Mouse (Mus musculus): ENCODE data around the gene Mosmo. TPM values are rescaled to one million over a fixed set of nuclear protein-coding genes. Genes with fewer than 3 reads are reported as not detected.

The Mosmo gene
- polyA plus RNA-seq (2016; fragmentation: Nextera tagmentation; extraction: Ambion mirVana) = 13.5 and 13.9 TPM in 2 replicates

DNA sequence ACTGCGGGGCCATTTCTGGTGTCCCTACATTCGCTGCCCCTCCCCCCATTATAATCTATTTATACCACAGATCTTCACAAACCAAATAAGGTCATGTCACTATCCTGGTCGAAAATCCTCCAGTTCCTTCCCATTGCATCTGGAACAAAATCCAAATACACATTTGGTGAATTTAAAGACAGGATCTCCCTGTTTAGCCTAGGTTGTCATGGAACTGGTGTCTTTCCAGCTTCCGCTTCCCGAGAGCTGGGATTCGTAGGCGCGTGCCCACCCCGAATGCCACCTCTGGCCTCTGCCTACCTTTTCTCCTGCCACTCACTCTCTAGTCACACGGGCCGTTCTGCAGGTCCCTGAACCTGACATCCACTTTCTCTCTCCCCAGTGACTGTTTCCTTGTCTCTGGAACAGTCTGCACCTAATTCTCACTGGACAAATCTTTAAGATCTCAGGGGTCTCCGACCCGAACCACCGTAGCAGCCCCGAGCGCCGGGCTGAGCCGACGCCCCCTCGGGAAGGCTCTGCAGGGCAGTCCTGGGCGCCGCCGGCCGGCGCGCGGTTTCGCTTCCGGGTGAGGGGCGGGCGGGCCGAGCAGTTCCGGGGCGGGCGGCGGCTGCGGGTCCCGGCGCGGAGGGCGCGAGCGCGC is at the start of gene Mosmo:
Mosmo (plus strand) TSS at position 618 of the 643 bp plus-strand sequence.
- 4% methylated on average over 44 of the region's 44 CpGs for WGBS
- H3K4me3 ChIP-seq = peak within 1 kb of the TSS; percentile 94
- H3K4me1 ChIP-seq = peaks cover 26% of the 10 kb centered on the region

DNA sequence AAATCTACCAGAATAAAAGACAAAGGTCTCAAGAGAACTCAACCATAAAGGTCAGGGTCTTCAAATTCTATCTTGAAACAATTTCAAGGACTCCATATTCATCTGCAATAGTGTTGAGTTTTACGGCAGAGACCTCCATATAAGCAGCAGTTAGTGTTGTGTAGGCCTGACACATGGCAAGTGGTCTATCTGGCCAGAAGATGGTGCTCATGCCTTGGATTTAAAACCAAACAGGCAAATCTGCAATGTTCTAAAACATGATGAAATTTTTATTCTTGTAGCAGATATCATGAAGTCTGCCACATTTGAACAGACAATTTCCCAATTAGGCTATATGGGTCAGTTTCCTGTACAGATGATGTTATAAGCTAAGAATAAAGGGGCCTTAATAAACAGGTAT is 44.9 kb upstream of the Mosmo start:
- Histone ChIP-seq H3K4me3 (no peak overlapping the region), H3K27me3 (ENCODE audit: low read depth, poor library complexity, severe bottlenecking) (no peaks in the 10 kb centered on the region), H3K36me3 (peaks cover 2% of the 10 kb centered on the region), H3K4me1 (peaks cover 14% of the 10 kb centered on the region), H3K9me3 (replicated peaks) (no peaks in the 10 kb centered on the region), H3K27ac (no peak overlapping the region)
- DNase-seq (ENCODE audit: low spot score) = no peak
- WGBS = 88% methylated on average over 1 of the region's 1 CpGs

More for the DNA sequence above, at the start of gene Mosmo:
- Histone ChIP-seq H3K9me3 (replicated peaks) (no peaks in the 10 kb centered on the region), H3K27me3 (ENCODE audit: low read depth, poor library complexity, severe bottlenecking) (no peaks in the 10 kb centered on the region), H3K27ac (peak within 1 kb of the TSS; percentile 96), H3K36me3 (0 out of 2 replicates have a peak, but pooled peaks cover under 1% of the 10 kb centered on the region)
- DNase-seq (ENCODE audit: low spot score) = peak; percentile 89

DNA sequence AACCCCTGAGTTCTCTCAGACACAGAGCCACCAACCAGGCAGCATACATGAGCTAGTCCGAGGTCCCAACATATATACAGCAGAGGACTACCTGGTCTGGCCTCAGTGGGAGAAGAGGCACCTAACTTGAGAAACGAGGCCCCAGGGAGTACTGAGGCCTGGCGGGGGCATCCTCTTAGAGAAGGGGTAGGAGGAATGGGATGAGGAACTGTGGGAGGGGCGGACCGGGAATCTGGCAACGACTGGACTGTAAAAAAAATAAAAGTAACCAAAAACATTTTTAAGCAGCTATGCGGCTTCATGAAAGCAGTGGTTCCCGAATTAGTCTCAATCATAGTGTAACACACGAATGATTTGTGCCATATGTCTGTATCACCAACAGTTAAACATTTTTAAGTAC is 43.1 kb upstream of the Mosmo start:
- Histone ChIP-seq H3K9me3 (replicated peaks) (no peaks in the 10 kb centered on the region), H3K27ac (peak overlapping the region; percentile 92), H3K27me3 (ENCODE audit: low read depth, poor library complexity, severe bottlenecking) (no peaks in the 10 kb centered on the region), H3K36me3 (peaks cover 20% of the 10 kb centered on the region), H3K4me1 (peaks cover 14% of the 10 kb centered on the region), H3K4me3 (peak overlapping the region; percentile 86)
- DNase-seq (ENCODE audit: low spot score) = peak; percentile 46
- 10% methylated on average over 9 of the region's 9 CpGs for WGBS

DNA sequence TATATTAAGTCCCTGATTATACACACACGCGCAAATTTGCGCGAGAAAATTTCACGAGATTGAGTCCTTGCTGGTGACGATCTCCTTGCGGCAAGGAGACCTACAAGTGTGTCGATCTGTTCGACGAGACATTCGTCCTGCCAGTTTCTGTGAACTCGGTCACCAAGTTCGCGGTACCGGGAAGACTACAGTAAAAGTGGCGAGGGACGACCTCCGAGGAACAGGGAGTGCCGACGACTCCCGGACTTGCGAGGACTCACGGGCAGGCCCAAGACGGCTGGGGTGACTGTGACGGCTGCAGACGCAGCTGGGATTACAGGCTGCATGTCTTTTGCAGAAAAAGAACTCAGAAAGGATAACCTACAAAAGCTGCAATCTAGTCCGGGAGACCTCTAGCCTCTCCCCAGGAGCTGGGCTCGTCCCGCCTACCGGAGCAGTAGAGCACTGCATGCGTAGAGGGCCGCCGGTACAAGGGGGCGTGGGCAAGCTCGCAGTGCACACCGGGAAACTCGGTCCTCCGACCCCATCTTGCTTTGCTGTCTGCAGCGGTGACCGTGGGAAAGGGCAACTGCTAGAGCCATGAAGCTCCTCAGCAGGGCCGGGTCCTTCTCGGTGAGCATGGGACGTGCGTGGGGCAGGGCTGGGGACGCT is 42.6 kb upstream of the Mosmo start, which contains the start of gene Uqcrc2:
Uqcrc2 (plus strand) TSS at position 466 of the 651 bp plus-strand sequence.
- H3K27me3 ChIP-seq (ENCODE audit: low read depth, poor library complexity, severe bottlenecking) = no peaks in the 10 kb centered on the region
- peaks cover 25% of the 10 kb centered on the region for H3K36me3 ChIP-seq
- no peaks in the 10 kb centered on the region for H3K9me3 ChIP-seq (replicated peaks)
- H3K4me3 ChIP-seq = peak within 1 kb of the TSS; percentile 86
- under 1% methylated on average over 45 of the region's 45 CpGs for WGBS
- H3K4me1 ChIP-seq = peaks cover 14% of the 10 kb centered on the region
- peak; percentile 90 for DNase-seq (ENCODE audit: low spot score)
- H3K27ac ChIP-seq = peak within 1 kb of the TSS; percentile 92

DNA sequence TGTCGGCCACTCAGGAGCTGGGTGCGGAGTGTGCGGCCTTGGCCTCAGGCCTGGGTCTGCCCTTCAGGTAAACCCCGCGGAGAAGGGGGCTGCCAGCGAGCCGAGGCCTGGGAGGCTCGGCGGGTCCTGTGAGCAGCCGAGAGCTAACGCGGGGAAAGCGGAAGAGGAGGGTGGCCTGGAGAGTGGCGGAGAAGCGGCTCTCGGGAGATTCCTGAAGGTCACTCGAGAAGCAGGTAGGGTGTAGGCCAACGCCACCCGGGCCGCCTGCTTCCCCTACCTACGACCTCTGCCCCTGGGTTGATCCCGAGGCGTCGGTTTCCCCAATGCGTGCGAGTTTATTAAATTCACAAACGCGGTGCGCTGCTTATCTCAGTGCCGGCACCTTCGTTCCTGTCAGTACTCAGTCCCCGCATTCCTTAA is 42.0 kb upstream of the Mosmo start:
- H3K4me3 ChIP-seq = peak overlapping the region; percentile 86
- H3K27me3 ChIP-seq (ENCODE audit: low read depth, poor library complexity, severe bottlenecking) = no peaks in the 10 kb centered on the region
- H3K9me3 ChIP-seq (replicated peaks) = no peaks in the 10 kb centered on the region
- no peak for DNase-seq (ENCODE audit: low spot score)
- under 1% methylated on average over 32 of the region's 32 CpGs for WGBS
- H3K27ac ChIP-seq = peak overlapping the region; percentile 92
- H3K4me1 ChIP-seq = peaks cover 14% of the 10 kb centered on the region
- peaks cover 31% of the 10 kb centered on the region for H3K36me3 ChIP-seq

DNA sequence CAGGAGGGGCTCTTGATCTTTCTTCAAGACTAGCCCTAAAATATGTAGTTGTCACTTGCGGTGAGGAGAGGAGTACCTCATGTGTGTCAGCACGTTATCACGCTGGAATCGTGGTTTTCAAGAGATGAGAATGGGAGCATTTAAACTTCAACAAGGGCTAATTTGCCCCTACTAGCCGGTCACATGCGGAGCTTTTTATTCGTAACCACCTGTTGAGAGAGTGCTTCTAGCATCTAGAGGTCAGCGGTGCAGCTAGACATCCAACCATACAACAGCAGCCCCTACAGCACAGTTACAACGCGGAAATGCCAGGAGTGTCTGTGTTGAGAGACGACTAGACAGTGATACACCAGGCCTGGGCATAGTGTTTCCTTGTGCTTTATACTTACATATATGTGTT is 41.6 kb upstream of the Mosmo start:
- 2% methylated on average over 11 of the region's 11 CpGs for WGBS
- H3K36me3 ChIP-seq = peaks cover 35% of the 10 kb centered on the region
- H3K9me3 ChIP-seq (replicated peaks) = no peaks in the 10 kb centered on the region
- DNase-seq (ENCODE audit: low spot score) = no peak
- no peaks in the 10 kb centered on the region for H3K27me3 ChIP-seq (ENCODE audit: low read depth, poor library complexity, severe bottlenecking)
- H3K27ac ChIP-seq = peak overlapping the region; percentile 92
- peaks cover 14% of the 10 kb centered on the region for H3K4me1 ChIP-seq
- peak overlapping the region; percentile 86 for H3K4me3 ChIP-seq

DNA sequence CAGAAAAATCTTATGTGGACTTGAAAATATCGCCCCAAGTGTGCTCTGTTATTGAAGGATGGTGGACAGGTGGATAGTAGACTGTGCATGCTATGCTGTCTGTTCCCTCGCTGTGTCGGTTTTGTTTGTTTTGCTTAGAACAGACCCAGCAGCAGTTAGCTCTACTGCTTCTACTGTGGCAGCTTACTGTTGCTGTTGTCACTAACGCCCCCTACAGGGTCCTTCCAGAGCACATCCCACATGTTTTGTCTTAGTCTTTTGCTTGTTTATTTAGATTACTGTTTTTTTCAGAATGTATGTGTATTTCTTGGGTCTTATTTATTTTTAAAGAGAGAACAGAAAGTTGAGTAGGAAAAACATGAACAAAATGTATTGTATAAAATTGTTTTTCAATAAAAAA is 34.2 kb upstream of the Mosmo start:
- no peak overlapping the region for H3K4me3 ChIP-seq
- no peaks in the 10 kb centered on the region for H3K4me1 ChIP-seq
- H3K9me3 ChIP-seq (replicated peaks) = no peaks in the 10 kb centered on the region
- H3K27me3 ChIP-seq (ENCODE audit: low read depth, poor library complexity, severe bottlenecking) = no peaks in the 10 kb centered on the region
- no peak for DNase-seq (ENCODE audit: low spot score)
- peaks cover 97% of the 10 kb centered on the region for H3K36me3 ChIP-seq
- H3K27ac ChIP-seq = no peak overlapping the region
- WGBS = 70% methylated on average over 4 of the region's 4 CpGs

DNA sequence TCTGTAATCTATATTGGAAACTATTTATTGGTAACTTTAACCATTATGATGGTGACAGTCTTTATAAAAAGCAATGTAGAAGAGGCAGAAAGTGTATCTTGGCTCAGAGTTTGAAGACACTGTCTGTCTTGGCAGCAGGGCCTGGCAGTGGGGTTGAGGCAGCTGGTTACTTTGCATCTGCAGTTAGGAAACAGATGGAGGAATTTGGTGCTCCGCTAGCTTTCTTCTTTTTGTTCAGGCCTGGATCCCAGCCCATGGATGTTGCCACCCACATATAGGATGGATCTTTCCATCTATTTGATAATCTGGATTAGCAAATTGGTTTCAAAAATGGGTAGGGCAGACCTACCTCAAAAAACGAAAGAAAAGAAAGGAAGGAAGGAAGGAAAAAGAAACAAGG is 29.6 kb upstream of the Mosmo start:
- 94% methylated on average over 2 of the region's 2 CpGs for WGBS
- DNase-seq (ENCODE audit: low spot score) = no peak
- peaks cover 99% of the 10 kb centered on the region for H3K36me3 ChIP-seq

DNA sequence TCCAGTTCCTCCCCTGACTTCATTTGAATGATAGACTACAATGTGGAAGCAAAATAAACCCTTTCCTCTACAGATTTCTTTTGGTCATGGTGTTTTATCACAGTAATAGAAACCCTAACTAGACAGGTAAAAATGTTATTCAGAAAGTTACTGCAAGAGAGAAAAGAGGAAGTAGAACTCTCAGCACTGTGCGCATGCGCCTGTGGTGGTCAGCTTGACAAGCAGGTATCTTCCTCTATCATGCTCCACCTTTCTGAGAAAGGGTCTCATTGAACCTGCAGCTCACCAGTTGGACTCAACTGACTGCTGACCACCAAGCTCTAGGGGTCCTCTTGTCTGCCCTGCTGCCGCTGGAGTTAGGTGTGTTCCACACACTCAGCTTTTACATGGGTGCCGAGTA is 15.3 kb upstream of the Mosmo start:
- H3K9me3 ChIP-seq (replicated peaks) = no peaks in the 10 kb centered on the region
- DNase-seq (ENCODE audit: low spot score) = no peak
- peaks cover 39% of the 10 kb centered on the region for H3K36me3 ChIP-seq
- H3K4me1 ChIP-seq = 0 out of 2 replicates have a peak, but pooled peaks cover 4% of the 10 kb centered on the region
- no peak overlapping the region for H3K27ac ChIP-seq
- 95% methylated on average over 4 of the region's 4 CpGs for WGBS
- H3K27me3 ChIP-seq (ENCODE audit: low read depth, poor library complexity, severe bottlenecking) = no peaks in the 10 kb centered on the region
- no peak overlapping the region for H3K4me3 ChIP-seq

More for the DNA sequence above, 29.6 kb upstream of the Mosmo start:
- no peaks in the 10 kb centered on the region for H3K4me1 ChIP-seq
- H3K27me3 ChIP-seq (ENCODE audit: low read depth, poor library complexity, severe bottlenecking) = no peaks in the 10 kb centered on the region
- H3K9me3 ChIP-seq (replicated peaks) = no peaks in the 10 kb centered on the region
- H3K4me3 ChIP-seq = no peak overlapping the region
- no peak overlapping the region for H3K27ac ChIP-seq

DNA sequence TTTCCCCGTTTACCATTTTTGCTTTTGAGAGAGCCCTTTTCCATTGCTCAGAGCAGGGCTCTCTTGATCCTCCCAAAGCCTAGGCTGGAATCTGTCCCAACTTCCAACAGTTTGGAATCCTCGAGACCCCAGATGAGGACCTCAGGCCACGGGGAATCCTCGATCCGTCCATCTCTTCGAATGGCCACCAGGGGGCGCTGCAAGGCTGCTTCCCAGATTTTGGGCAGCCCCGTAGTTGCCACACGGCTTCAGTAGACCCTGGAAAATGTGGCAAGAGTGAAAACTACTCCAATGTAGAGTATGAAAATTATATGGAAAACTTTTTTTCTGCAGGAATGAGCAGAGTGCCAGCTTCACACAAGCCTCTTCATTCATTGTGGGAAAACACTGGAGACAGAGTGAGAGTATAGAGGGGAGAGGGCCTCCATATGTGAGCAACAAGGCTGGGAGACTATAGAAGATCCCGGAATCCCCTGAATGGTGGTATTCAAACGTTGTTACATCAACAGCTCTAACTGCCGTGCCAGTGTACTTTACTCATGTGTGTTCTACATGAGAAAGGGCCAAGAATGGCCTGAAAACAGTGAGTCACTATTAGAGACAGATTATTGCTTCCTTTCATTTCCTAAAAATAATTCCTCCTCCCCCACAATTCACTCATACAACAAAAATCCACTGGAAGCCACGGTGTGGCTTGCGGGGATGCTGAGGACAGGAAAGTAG is 7.1 kb upstream of the Mosmo start, which contains the start of gene Pdzd9:
Pdzd9 (minus strand) TSS at position 191 of the 723 bp plus-strand sequence.
- Histone ChIP-seq H3K4me1 (no peaks in the 10 kb centered on the region), H3K4me3 (no peak within 1 kb of the TSS), H3K27me3 (ENCODE audit: low read depth, poor library complexity, severe bottlenecking) (no peaks in the 10 kb centered on the region), H3K36me3 (no peaks in the 10 kb centered on the region), H3K27ac (no peak within 1 kb of the TSS), H3K9me3 (replicated peaks) (no peaks in the 10 kb centered on the region)
- 28% methylated on average over 14 of the region's 14 CpGs for WGBS
- peak; percentile 91 for DNase-seq (ENCODE audit: low spot score)

DNA sequence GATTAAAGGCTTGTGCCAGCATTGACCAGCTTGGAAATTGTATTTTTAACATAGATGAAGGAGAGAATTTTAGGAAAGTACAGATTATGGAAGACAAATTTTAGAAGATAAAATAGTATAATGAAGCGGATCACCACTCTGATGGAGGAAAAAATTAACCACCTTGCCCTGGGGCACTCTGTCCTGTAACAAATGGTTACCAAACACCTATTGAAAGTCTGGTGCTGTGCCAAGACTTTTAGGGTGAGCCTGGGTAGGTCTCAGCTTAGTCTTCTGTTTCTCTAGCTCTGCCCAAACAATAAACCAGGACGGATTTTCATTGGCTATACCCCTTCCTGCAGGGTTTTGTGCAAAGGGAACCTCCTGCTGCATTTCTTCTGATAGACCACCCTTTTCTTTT is 6.1 kb upstream of the Mosmo start:
- WGBS = 69% methylated on average over 2 of the region's 2 CpGs
- H3K27ac ChIP-seq = no peak overlapping the region
- no peaks in the 10 kb centered on the region for H3K27me3 ChIP-seq (ENCODE audit: low read depth, poor library complexity, severe bottlenecking)
- H3K9me3 ChIP-seq (replicated peaks) = no peaks in the 10 kb centered on the region
- H3K36me3 ChIP-seq = no peaks in the 10 kb centered on the region
- no peak overlapping the region for H3K4me3 ChIP-seq
- peaks cover under 1% of the 10 kb centered on the region for H3K4me1 ChIP-seq
- DNase-seq (ENCODE audit: low spot score) = no peak

DNA sequence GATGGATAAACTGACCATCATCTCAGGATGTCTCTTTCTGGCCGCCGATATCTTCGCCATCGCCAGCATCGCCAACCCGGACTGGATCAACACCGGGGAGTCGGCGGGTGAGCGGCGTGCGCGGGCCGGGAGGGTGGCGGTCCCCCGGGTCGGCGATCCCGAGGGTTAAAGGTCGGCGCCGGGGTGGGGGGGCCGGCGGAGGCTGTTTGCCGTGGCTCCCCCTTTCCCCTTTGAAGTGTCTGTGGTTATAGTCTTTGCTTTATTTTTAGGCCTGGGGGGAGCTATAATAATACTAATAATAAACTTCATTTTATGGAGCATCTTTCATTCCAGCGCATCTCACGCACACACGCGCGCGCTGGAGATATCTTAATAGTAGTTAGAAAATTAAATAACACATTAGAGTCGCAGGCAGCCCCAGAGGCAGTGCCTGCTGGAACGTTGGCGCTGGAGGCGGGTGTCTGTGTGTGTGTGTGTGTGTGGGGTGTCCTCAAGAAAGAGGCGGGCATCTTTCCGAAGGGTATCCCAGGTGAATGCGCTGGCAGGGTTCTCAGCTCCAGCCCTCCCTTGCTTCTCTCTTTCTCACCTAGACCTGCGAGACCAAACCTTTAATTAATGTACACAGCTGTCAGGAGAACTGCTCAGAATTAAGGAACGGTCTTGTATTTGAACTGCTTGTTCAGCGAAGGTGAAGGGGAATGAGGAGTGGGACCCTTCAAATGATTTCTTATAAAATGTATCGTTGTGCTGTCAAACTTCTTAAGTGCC is 530 bp downstream of the Mosmo start:
- 2% methylated on average over 42 of the region's 42 CpGs for WGBS

More for the DNA sequence above, 530 bp downstream of the Mosmo start:
- Histone ChIP-seq H3K27ac (peak overlapping the region; percentile 96), H3K9me3 (replicated peaks) (no peaks in the 10 kb centered on the region), H3K4me1 (peaks cover 26% of the 10 kb centered on the region), H3K27me3 (ENCODE audit: low read depth, poor library complexity, severe bottlenecking) (no peaks in the 10 kb centered on the region), H3K36me3 (0 out of 2 replicates have a peak, but pooled peaks cover 2% of the 10 kb centered on the region), H3K4me3 (peak overlapping the region; percentile 94)
- DNase-seq (ENCODE audit: low spot score) = peak; percentile 50
